Mouse (Mus musculus): ENCODE measurements around the gene Cbr2. TPM values are rescaled to one million over a fixed set of nuclear protein-coding genes. Genes with fewer than 3 reads are reported as not detected.
"Not testable (repeated sequence)": the region's sequence is repeated elsewhere in the genome, so short reads cannot be mapped to it uniquely, and the experiment has no call there.

The Cbr2 gene
- polyA plus RNA-seq, 1 experiment from 2014 or later: 0.39 TPM

GRCm38 (mm10) chr11:120740981-120741380 is 9.1 kb upstream of the Cbr2 start:
- Histone ChIP-seq H3K4me3 (ENCODE audit: low read depth, low read length) (no peak overlapping the region), H3K27me3 (ENCODE audit: control insufficient read depth, insufficient read depth, low read length) (no peaks in the 10 kb centered on the region), H3K36me3 (ENCODE audit: control insufficient read depth, insufficient read depth, low read length) (no peaks in the 10 kb centered on the region), H3K4me1 (ENCODE audit: control insufficient read depth, insufficient read depth, low read length) (no peaks in the 10 kb centered on the region), H3K4me2 (ENCODE audit: low read depth, low read length) (no peak overlapping the region), H3K9me3 (ENCODE audit: control insufficient read depth, low read length) (no peaks in the 10 kb centered on the region), H3K27ac (ENCODE audit: low read depth, low read length) (no peak overlapping the region), H3K9ac (replicated peaks; ENCODE audit: low read depth, low read length) (no peak overlapping the region)
- WGBS: 95% methylated on average over 5 of the region's 5 CpGs
- no peak for ATAC-seq (ENCODE audit: low read depth)

- Histone ChIP-seq H3K4me2 (ENCODE audit: low read depth, low read length) (no peak overlapping the region), H3K36me3 (ENCODE audit: control insufficient read depth, insufficient read depth, low read length) (no peaks in the 10 kb centered on the region), H3K27me3 (ENCODE audit: control insufficient read depth, insufficient read depth, low read length) (no peaks in the 10 kb centered on the region), H3K27ac (ENCODE audit: low read depth, low read length) (no peak overlapping the region), H3K4me3 (ENCODE audit: low read depth, low read length) (no peak overlapping the region), H3K4me1 (ENCODE audit: control insufficient read depth, insufficient read depth, low read length) (no peaks in the 10 kb centered on the region), H3K9ac (replicated peaks; ENCODE audit: low read depth, low read length) (no peak overlapping the region), H3K9me3 (ENCODE audit: control insufficient read depth, low read length) (no peaks in the 10 kb centered on the region)
- no peak for ATAC-seq (ENCODE audit: low read depth)
- 76% methylated on average over 6 of the region's 6 CpGs for WGBS
Measured at GRCm38 (mm10) chr11:120736424-120736823, 4.5 kb upstream of the Cbr2 start.

GRCm38 (mm10) chr11:120733521-120733920 is 1.6 kb upstream of the Cbr2 start:
- no peak for ATAC-seq (ENCODE audit: low read depth)
- no peaks in the 10 kb centered on the region for H3K36me3 ChIP-seq (ENCODE audit: control insufficient read depth, insufficient read depth, low read length)
- 64% methylated on average over 6 of the region's 6 CpGs for WGBS

GRCm38 (mm10) chr11:120731395-120731794 is 519 bp downstream of the Cbr2 start:
- H3K36me3 ChIP-seq (ENCODE audit: control insufficient read depth, insufficient read depth, low read length): no peaks in the 10 kb centered on the region
- no peak overlapping the region for H3K9ac ChIP-seq (replicated peaks; ENCODE audit: low read depth, low read length)
- H3K27me3 ChIP-seq (ENCODE audit: control insufficient read depth, insufficient read depth, low read length): no peaks in the 10 kb centered on the region
- WGBS: 94% methylated on average over 1 of the region's 1 CpGs
- H3K4me2 ChIP-seq (ENCODE audit: low read depth, low read length): no peak overlapping the region
- H3K4me3 ChIP-seq (ENCODE audit: low read depth, low read length): no peak overlapping the region
- no peak overlapping the region for H3K27ac ChIP-seq (ENCODE audit: low read depth, low read length)
- no peak for ATAC-seq (ENCODE audit: low read depth)
- H3K9me3 ChIP-seq (ENCODE audit: control insufficient read depth, low read length): no peaks in the 10 kb centered on the region
- H3K4me1 ChIP-seq (ENCODE audit: control insufficient read depth, insufficient read depth, low read length): no peaks in the 10 kb centered on the region

More at GRCm38 (mm10) chr11:120733521-120733920, 1.6 kb upstream of the Cbr2 start:
- H3K4me3 ChIP-seq (ENCODE audit: low read depth, low read length): no peak overlapping the region
- no peak overlapping the region for H3K27ac ChIP-seq (ENCODE audit: low read depth, low read length)
- no peaks in the 10 kb centered on the region for H3K9me3 ChIP-seq (ENCODE audit: control insufficient read depth, low read length)
- no peaks in the 10 kb centered on the region for H3K4me1 ChIP-seq (ENCODE audit: control insufficient read depth, insufficient read depth, low read length)
- no peaks in the 10 kb centered on the region for H3K27me3 ChIP-seq (ENCODE audit: control insufficient read depth, insufficient read depth, low read length)
- no peak overlapping the region for H3K4me2 ChIP-seq (ENCODE audit: low read depth, low read length)
- H3K9ac ChIP-seq (replicated peaks; ENCODE audit: low read depth, low read length): no peak overlapping the region

GRCm38 (mm10) chr11:120730331-120730870 is 1.5 kb downstream of the Cbr2 start:
- no peaks in the 10 kb centered on the region for H3K36me3 ChIP-seq (ENCODE audit: control insufficient read depth, insufficient read depth, low read length)
- H3K27me3 ChIP-seq (ENCODE audit: control insufficient read depth, insufficient read depth, low read length): no peaks in the 10 kb centered on the region

GRCm38 (mm10) chr11:120729432-120730050 is 2.4 kb downstream of the Cbr2 start:
- not testable (repeated sequence) for H3K27me3 ChIP-seq (ENCODE audit: control insufficient read depth, insufficient read depth, low read length); H3K4me3 ChIP-seq (ENCODE audit: low read depth, low read length); H3K9ac ChIP-seq (replicated peaks; ENCODE audit: low read depth, low read length); H3K36me3 ChIP-seq (ENCODE audit: control insufficient read depth, insufficient read depth, low read length); H3K27ac ChIP-seq (ENCODE audit: low read depth, low read length); H3K9me3 ChIP-seq (ENCODE audit: control insufficient read depth, low read length); H3K4me1 ChIP-seq (ENCODE audit: control insufficient read depth, insufficient read depth, low read length)
- ATAC-seq (ENCODE audit: low read depth): peak; percentile 45; the same call in 1 of the 2 replicates
- H3K4me2 ChIP-seq (ENCODE audit: low read depth, low read length): 0 out of 2 replicates have a peak overlapping the region, but pooled peaks have one; percentile 11
- 2% methylated on average over 17 of the region's 21 CpGs for WGBS

More at GRCm38 (mm10) chr11:120730331-120730870, 1.5 kb downstream of the Cbr2 start:
- no peak for ATAC-seq (ENCODE audit: low read depth)
- Histone ChIP-seq H3K9me3 (ENCODE audit: control insufficient read depth, low read length) (no peaks in the 10 kb centered on the region), H3K4me3 (ENCODE audit: low read depth, low read length) (no peak overlapping the region), H3K4me1 (ENCODE audit: control insufficient read depth, insufficient read depth, low read length) (no peaks in the 10 kb centered on the region), H3K9ac (replicated peaks; ENCODE audit: low read depth, low read length) (no peak overlapping the region), H3K27ac (ENCODE audit: low read depth, low read length) (no peak overlapping the region), H3K4me2 (ENCODE audit: low read depth, low read length) (no peak overlapping the region)
- WGBS: 87% methylated on average over 10 of the region's 10 CpGs

- no peak overlapping the region for H3K4me3 ChIP-seq (ENCODE audit: low read depth, low read length)
- ATAC-seq (ENCODE audit: low read depth): no peak
- WGBS: 63% methylated on average over 11 of the region's 11 CpGs
- no peaks in the 10 kb centered on the region for H3K27me3 ChIP-seq (ENCODE audit: control insufficient read depth, insufficient read depth, low read length)
- H3K4me2 ChIP-seq (ENCODE audit: low read depth, low read length): no peak overlapping the region
- no peaks in the 10 kb centered on the region for H3K36me3 ChIP-seq (ENCODE audit: control insufficient read depth, insufficient read depth, low read length)
- no peaks in the 10 kb centered on the region for H3K4me1 ChIP-seq (ENCODE audit: control insufficient read depth, insufficient read depth, low read length)
- H3K9ac ChIP-seq (replicated peaks; ENCODE audit: low read depth, low read length): no peak overlapping the region
- no peak overlapping the region for H3K27ac ChIP-seq (ENCODE audit: low read depth, low read length)
- H3K9me3 ChIP-seq (ENCODE audit: control insufficient read depth, low read length): no peaks in the 10 kb centered on the region
Measured at GRCm38 (mm10) chr11:120728530-120729240, 3.2 kb downstream of the Cbr2 start.

GRCm38 (mm10) chr11:120727564-120727963 is 4.3 kb downstream of the Cbr2 start:
- H3K4me3 ChIP-seq (ENCODE audit: low read depth, low read length): no peak overlapping the region

GRCm38 (mm10) chr11:120727169-120727527 is 4.8 kb downstream of the Cbr2 start, which contains the start of gene Dcxr:
TSS of gene Dcxr (minus strand) at chr11:120727281.
- peak; percentile 77 for ATAC-seq (ENCODE audit: low read depth)
- Histone ChIP-seq H3K27me3 (ENCODE audit: control insufficient read depth, insufficient read depth, low read length) (no peaks in the 10 kb centered on the region), H3K27ac (ENCODE audit: low read depth, low read length) (no peak within 1 kb of the TSS), H3K9ac (replicated peaks; ENCODE audit: low read depth, low read length) (peak within 1 kb of the TSS; percentile 58), H3K9me3 (ENCODE audit: control insufficient read depth, low read length) (no peaks in the 10 kb centered on the region), H3K4me3 (ENCODE audit: low read depth, low read length) (peak within 1 kb of the TSS; percentile 44), H3K36me3 (ENCODE audit: control insufficient read depth, insufficient read depth, low read length) (no peaks in the 10 kb centered on the region), H3K4me1 (ENCODE audit: control insufficient read depth, insufficient read depth, low read length) (no peaks in the 10 kb centered on the region), H3K4me2 (ENCODE audit: low read depth, low read length) (peak within 1 kb of the TSS; percentile 75)
- 2% methylated on average over 14 of the region's 14 CpGs for WGBS

More at GRCm38 (mm10) chr11:120727564-120727963, 4.3 kb downstream of the Cbr2 start:
- Histone ChIP-seq H3K4me1 (ENCODE audit: control insufficient read depth, insufficient read depth, low read length) (no peaks in the 10 kb centered on the region), H3K9me3 (ENCODE audit: control insufficient read depth, low read length) (no peaks in the 10 kb centered on the region), H3K9ac (replicated peaks; ENCODE audit: low read depth, low read length) (no peak overlapping the region), H3K27me3 (ENCODE audit: control insufficient read depth, insufficient read depth, low read length) (no peaks in the 10 kb centered on the region), H3K27ac (ENCODE audit: low read depth, low read length) (no peak overlapping the region), H3K36me3 (ENCODE audit: control insufficient read depth, insufficient read depth, low read length) (no peaks in the 10 kb centered on the region), H3K4me2 (ENCODE audit: low read depth, low read length) (no peak overlapping the region)
- 64% methylated on average over 12 of the region's 12 CpGs for WGBS
- no peak for ATAC-seq (ENCODE audit: low read depth)
